Mouse (Mus musculus): ENCODE measurements at regions not wholly inside any gene's neighbourhood (a gene's known extent, or its start where the extent isn't known, plus 50 kb on each side); places are given as distances from the start of the nearest gene placed in this dataset.
A peak's percentile ranks its signal among the peaks of the same experiment; 100 is the strongest.

DNA sequence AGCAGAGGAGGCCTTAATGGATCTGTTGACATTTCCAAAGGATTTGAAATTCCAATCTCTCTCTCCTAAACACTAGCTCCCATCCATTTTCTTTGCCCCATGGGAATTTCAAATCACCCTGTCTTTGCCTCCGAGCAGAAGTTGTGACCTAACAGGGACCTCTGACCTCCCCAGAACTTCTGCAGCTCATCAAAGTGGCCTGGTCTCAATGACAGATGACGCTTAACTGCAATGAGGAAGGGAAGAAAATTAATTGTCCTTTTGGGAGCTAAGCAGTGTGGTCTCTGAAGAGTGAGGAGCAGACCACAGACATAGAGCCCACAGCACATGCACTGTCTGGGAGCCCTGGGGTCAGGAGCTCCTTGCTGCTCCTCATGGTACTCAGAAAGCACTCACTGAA lies 155.3 kb downstream of the Tox3 start:
- no peak for DNase-seq

DNA sequence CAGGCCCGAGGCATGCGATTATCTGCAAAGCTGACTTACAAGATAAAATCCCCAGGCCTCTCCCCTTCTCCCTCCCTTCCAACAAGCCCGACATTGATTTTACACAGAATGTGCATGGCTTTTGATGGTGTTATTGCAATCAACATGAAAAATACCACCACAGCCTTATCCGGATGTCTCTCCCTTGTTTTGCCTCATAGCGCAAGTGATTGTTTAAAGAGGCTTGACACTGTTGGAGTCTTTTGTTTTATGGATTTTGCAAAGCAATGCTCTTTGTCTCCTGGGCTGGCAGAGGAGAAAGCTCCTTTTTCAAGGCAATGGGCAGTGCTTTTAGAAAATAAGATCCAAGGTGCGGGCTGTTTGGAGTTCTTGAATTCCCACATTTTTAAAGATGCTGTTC lies 165.3 kb downstream of the Tox3 start:
- DNase-seq = no peak

DNA sequence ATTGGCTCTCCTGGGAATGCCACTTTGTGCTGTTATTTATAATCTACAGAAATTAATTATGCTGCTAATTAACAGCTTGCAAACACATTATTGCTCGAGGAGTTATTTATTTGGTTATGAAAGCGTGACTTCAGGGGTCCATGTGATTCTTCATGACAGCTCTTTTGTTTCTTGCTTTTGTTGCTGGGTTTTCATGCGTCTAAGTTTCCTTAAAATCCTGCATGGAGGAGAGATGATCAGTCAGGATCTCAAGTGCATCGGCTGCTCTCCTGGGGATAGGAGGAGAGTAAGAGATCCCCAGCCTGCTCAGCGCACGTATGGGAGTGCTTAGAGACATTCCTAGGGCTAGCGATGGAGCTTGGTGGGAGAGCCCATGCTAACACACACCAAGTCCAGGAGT lies 171.4 kb downstream of the Tox3 start:
- DNase-seq = no peak

DNA sequence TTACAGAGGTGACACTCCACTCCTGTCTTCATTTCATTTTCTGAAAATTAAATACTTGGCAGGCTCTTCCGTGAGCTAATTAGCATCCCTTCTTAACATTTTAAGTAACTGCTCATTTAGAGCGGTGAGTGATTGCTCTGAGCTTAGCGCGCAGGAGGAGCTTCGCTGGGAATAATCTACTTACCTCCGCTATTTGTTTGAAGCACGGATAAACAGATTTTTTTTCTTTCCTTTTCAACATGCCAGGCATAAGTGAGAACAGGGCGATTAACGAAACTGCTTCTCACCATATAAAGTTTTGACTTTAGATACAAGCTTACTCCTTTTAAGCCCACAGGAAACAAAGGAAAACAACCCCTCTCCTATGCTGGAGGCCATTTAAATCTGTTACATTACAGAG lies 171.8 kb downstream of the Tox3 start:
- DNase-seq = no peak

DNA sequence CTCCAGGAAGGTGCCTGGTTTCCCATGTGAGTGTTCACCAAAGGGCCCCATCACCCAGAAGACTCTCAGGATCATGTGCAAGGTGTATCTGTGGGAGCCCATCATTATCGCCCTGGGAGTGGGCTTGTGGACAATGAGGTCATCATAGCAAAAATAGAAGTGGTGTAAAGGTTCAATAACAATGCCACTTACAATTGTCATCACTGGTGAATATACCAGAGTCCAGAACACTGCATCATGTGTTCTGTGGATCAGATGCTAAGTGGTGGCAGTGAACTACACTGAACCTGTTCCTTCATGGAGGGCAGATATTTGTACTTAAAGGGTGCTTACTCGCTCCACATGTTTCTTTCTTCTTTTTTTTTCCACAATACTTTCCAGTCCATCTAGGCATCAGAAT lies 181.5 kb downstream of the Tox3 start:
- no peak for DNase-seq

DNA sequence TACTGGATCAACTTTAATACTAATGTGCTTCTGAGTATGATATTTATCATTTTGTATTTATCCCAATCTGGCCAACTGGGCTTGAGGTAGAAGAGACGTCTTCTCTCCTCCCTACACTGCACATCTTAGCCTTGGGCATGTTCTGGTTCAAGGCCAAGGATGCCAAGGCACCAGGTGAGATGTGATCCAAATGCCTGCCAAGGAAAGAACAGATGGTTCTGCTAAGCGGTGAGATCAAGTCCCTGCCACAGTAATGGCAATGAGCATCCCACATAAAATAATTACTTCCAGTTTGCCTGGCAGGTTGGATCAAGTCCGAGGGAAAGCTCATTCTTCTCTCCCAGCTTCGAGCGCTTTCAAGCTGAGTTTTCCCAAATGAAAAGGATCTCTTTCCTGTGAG lies 196.7 kb downstream of the Tox3 start:
- DNase-seq = peak; percentile 79

DNA sequence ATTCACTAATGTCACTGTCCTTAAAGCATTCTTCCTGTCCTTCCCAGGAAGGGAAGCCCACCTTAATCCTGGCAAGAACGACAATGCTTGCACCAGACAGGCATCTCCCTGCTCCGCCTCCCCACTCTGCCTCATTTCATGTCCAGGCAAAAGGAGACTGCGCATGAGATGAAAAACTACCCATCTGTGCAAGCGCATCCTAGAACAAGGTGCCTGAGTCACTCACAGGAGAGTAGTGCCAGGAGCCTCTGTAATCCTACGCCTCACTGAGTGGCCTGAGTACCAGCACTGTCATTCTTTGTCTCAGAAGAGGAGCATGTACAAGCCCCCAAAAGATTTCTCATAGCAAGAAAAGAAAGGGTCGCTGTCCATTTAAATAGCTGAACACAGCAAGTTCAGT lies 198.2 kb downstream of the Tox3 start:
- peak; percentile 3 for DNase-seq

DNA sequence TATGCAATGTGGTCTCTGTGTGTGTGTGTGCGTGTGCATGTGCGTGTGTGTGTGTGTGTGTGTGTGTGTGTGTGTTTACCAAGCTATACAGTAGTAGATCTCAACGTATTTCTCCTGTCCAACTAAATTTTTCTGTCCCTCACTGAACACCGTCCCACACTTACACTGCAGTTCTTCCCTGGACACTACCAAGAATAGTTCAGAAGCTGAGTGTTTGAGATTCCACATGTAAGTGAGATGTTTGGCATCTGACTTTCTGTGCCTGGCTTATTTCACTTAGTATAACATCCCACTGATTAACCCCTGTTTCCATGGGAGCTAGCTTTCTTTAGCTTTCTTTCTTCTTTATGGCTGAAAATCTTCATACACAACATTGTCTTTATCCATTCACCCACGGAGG lies 213.5 kb downstream of the Tox3 start:
- no peak for DNase-seq

DNA sequence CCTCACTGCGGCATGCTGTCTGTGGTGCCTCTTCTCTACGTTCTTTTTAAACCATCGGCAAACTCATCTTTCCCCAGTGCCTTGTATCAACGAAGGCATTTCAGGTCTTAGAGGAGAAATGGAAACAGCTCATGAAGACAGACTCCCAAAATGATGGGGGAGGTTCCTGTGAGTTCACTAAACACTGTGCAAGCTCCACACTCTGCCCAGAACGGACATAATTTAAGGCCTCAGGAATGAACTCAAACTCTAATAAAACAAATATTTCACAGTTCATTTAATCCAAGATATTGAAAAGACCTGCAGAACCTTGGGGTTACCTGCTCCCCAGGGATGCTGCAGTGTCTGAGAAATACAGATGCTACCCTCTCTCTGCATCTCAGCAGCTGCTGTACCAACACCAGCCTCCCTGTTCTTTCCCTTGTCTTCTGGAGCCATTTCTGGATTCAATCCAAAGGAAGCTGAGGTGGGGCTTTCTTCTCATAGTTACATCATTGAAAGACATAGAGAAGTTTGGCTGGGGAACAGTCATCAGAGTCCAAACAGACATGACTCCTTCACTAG lies 217.4 kb downstream of the Tox3 start:
- no peak for DNase-seq

DNA sequence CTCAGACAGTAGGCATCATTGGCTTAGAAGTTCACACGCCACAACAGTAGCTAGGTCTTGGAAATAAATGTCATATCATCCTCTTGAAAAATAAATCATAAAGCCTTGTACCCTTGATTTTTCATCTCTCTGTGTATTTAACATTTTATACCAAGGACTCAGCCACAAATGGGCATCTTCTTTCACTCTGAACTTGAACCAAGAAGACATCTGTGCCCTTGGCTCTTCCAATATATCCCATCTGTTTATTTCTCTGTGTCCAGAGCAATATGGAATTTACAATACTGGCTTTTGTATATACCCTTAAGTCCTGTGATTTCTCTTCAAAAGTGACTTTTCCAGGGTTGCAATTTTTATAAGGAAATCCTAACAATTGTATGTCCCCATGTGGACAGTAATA lies 222.7 kb downstream of the Tox3 start:
- peak; percentile 39 for DNase-seq

DNA sequence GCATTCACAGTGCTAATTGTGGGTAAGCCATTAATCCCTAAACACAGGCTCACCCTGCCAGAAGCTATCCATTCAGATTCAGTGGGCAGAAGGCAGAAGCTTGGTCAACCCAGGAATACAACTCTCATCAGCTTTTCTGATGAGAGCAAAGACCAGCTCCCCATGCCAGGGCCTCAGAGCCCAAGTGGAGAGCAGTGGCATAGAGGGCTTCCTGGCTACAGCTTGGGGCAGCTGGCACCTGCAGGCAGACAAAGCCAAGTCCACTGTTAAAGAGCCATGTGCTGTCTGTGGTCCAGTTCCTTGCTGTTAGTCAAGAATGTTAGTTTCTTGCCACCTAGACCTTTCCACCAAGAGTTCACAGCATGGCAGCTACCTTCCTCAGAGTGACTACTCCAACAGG lies 225.0 kb downstream of the Tox3 start:
- no peak for DNase-seq

DNA sequence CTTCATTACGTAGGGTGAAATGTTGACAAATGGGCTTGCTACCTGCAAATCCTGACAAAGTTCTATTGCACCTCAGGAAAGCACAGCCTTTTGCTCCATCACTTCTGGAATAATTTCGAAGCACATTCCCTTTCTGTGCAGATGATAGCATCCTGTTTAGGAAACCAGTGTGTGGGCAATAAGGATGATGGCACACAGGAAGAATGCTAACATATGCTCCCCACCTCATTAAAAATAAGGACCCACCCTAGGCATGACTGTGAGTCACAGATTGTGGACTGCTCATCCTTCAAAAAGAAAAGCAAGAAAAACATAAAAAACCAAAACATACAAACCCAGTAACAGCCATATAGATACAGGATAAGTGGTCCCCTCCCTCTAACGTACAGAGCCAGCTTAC lies 226.2 kb downstream of the Tox3 start:
- DNase-seq = no peak

DNA sequence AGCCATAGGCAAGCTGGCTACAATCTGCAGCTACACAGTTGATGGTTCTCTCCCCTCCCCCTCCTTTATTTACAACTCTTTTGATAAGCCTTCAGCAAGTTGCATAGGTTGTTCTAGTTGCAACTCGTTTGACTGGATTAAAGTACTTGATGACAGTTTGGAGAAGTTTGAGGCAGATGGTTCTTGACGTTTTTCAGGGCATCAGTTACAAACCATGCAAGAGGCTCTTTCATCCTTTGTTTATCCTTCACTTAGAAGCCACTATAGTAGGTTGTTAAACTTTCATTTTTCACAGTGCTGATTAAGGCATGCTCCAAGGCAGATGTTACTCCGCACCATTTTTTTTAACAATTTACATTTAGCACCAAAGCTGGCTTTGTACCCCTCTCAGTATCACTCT lies 227.1 kb downstream of the Tox3 start:
- no peak for DNase-seq

DNA sequence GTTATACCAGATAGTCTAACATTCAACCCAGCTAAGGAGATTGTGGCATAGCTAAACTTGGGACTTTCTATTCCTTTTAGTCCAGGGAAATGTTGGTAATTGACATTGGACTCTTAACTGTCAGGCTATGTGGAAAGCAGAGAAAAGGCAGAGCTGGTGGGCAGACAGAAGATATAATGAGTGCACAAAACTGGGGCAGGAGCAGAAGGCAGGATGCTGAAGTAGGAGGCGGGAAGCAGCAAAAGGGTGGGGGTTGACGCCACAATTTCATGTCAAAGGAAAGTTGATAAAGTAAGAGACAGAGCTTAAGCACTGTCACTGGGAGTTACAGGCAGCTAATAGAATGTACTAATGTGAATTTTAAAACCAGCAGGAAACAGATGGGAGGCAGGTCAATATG lies 232.7 kb downstream of the Tox3 start:
- DNase-seq = no peak

DNA sequence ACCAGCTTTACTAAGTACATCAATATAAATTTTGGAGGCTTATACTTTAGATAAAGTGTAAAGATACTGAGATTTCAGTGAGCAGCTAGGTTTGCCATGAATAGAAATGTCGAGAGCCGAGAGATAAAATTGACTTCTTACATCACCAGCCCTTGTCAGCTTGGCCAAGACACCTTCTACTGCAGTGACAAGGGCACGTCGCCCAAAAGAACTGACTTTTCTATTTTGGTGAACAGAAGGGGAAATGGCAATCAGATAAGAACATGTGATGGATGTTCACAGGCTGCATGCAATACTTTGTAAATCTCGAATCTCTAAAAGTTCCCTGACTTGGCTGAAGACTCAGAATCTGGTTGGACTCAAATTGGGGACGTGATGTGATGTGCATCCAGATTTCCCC lies 247.6 kb downstream of the Tox3 start:
- DNase-seq = no peak

DNA sequence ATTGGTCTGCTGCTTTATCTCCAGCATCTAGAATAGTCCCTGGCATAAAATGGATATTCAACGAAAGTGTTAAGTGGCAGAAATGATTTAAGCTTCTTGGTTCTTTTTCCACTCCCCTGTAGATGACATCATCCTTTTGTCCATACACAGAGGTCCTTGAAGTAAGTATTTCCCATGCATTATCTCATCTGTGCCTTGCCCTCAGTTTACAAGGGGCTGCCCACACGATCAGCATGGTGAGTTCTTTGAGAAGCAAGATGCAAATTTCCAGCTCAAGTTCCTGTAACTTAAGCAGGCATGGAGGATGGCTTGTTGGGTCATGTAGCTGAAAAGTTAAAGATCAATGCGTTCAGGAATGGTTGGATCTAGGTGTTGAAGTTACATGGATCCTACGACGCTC lies 265.5 kb downstream of the Tox3 start:
- no peak for DNase-seq

DNA sequence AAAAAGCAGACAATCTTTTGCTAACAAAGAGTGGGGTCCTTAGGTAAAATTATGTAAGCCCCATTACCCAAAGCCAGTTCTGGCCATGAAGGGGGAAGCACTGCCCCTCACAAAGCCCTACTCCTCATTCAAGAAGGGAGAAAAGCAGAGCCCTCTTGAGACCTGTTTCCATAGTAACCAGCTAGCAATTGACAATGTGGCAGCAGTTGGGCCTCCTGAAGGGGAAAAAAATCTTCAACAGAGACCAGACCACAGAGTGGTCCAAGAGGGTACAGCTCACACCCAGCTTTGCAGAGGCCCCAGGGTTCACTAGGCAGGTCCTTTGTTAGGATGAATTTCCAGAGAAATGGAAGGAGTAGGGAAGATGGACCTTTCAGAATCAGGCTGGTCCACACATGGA lies 271.8 kb downstream of the Tox3 start:
- DNase-seq = no peak

DNA sequence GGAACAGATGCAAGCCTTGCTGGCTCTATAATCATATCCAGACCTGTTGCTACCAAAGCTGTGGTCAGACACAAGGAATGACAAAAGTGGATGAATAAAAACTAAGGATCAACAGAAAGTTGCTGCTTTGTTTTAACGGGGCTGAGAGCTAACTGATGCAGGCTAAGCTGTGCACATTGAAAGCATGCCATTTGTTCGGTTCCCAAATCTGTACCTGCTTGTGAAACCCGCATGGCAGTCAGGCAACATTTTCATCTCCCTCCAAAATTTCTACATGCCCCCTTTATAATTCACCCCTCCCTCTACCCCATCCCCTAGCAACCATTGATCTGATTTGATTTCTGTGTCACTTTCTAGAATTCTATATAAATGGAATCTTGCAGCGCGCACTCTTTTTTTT lies 272.3 kb downstream of the Tox3 start:
- DNase-seq = no peak

DNA sequence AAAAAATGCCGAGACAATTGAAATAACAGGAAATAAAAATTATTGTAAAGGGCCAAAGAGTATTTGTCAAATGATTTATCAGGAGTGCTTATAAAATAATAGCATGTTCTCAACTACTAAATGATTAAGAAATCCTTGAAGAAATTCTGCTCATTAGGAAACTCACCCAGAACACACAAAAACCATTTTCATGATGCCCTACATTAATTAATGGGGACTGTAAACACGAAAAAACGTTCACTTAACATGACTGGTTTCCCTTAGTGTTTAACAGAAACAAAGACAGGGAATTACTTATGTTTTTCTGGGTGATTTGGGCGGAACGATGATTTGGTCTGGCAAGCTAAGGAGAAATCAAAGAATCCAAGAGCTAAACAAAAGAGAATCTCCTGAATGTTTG lies 278.1 kb downstream of the Tox3 start:
- no peak for DNase-seq

DNA sequence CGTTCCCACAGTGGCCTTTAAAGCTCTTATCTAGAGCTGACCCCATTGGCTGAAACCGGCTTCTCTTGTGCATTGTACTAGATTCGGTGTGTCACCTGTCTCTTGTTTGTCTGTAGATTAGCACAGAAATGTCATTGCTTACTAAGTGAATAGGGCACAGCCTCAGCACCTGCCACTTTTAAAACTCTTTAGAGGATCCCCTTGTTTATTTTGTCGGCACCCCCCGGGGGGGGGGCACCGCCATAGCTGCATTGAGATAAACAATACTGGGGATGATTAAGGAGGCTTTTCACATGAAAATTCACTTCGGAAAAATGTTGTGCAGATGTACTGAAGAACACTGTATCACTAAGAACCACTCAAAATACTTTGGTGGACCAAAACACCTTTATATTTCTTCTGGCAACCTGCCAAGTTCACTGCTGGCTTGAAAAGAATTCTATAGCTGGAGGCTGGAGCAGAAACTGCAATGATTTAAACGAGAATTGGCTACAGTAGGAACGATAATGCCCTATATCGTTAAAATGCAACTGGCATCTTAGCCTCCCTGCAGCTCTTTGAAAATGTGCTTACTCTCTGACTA lies 278.6 kb downstream of the Tox3 start:
- no peak for DNase-seq

DNA sequence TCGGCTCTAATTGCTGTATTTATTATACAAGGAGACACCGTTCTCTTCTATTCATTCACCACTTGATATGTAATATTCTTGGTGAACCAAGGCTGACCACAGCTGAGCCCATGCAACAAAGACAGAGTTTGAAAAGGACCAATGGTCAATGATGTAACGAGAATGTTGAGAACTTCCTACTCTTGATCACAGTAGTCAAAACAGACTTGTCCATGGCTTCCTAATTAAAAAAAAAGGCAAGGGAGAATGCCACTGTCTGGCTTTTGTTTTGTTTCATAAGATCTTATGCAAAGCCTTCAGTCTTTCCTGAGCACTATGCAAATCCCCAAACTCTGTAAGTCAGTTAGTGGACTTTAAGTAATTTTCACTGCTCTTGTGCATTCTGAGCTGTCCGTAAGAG lies 279.7 kb downstream of the Tox3 start:
- DNase-seq = no peak

DNA sequence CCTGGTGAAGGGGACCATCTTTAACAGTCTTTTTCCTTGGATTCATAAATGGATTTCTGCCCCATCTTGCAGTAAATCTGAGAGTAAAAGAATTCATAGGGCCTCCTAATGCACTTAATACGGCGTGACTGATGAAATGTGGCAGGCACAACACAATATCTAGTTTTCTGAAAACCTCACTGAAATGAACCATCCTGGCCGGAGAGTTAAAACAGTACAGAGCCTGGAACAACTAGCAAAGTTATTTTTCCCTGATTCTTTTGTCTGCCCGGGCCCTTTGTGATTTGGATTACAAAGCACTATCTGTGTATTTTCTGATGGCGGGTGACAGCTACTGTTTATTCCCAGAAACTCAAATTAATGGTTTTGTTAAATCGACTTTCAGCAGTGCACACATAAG lies 283.8 kb downstream of the Tox3 start:
- DNase-seq = no peak

DNA sequence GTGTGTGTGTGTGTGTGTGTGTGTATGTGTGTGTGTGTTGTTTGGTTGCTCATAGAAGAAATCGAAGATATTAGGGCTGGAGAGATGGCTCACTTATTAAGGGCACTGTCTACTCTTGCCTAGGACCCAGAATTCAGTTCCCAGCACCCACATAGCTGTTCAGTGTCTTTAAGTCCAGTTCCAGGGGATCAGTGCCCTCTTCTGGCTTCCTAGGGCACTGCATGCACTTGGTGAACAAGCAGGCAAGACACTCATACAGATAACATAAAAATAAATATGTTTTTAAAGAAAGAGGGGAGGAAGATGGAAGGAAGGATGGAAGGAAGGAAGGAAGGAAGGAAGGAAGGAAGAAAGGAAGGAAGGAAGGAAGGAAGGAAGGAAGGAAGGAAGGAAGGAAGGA lies 284.9 kb downstream of the Tox3 start:
- DNase-seq = no peak

DNA sequence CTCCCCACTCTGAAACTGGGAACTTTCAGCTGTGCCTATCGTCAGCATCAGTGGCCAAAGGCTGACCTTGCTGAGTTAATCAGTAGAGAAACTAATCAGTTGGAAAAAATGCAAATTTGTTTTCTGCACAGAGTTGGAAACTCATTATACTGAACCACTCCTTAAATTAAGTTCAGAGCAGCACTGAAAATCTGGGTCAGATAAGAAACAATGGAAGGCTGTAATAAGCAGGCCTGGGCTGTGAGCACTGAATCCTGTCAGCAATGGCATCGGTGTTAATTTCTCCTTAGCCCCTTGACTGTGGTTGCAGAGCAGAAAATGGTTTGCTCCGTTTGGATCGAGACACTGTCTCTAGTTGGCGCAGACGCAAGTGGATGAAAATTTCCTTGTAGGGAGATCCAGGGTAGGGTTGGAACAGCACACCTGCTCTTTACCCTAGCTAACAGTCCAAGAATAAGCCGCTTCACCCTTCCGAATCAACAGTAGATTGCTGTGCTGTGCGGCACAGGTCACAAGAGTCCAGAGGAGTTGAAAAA lies 289.4 kb downstream of the Tox3 start:
- no peak for DNase-seq

DNA sequence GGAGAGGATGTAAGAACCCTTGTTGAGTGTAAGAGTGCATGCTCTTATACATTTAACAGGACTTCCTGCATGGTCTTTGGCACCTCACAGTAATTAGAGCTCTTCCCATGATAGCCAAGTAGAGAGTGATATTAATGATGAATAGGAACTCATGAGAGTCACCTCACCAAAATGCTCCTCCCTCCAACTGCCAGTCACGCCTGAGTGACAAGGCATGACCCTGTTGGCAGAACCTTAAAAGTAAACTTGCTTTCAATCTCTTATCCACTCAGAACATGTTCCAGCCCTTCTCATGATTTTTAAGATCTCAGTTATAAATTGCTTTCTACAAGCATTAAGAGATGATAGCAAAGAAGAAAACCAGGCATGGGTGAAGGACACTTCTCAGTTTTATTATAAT lies 291.8 kb downstream of the Tox3 start:
- no peak for DNase-seq

Measured in cerebellum, adult 9-10 months (tissue).